Mouse (Mus musculus) G1E (cell line): ENCODE measurements around the gene Vmn1r90. TPM values are rescaled to one million over a fixed set of nuclear protein-coding genes. Genes with fewer than 3 reads are reported as not detected.
A peak's percentile ranks its signal among the peaks of the same experiment; 100 is the strongest.
"Not testable (repeated sequence)": the region's sequence is repeated elsewhere in the genome, so short reads cannot be mapped to it uniquely, and the experiment has no call there.

ENCODE experiments used
- ATAC-seq: 2 replicates; pipeline ENCODE4 v1.8.0; 2016; ENCODE audit warnings: mild to moderate bottlenecking; ENCODE audit not compliant: insufficient number of reproducible peaks, poor library complexity, low FRiP score, severe bottlenecking; ENCODE audit errors: extremely low read depth
- DNase-seq: peaks from one replicate; pipeline ENCODE4 v3.0.0; 2012; ENCODE audit warnings: low spot score
- H3K27me3 ChIP-seq: 2 replicates; pipeline ENCODE4 v1.6.1; 2012; ENCODE audit warnings: mild to moderate bottlenecking, low read length, inconsistent platforms; ENCODE audit not compliant: insufficient read depth
- H3K36me3 ChIP-seq: replicated peaks from 2 replicates; pipeline ENCODE3; 2012; ENCODE audit warnings: mild to moderate bottlenecking, inconsistent platforms
- H3K4me1 ChIP-seq: 2 replicates; pipeline ENCODE4 v1.6.1; 2012; ENCODE audit warnings: low read depth, low read length, inconsistent platforms, mixed read lengths; ENCODE audit not compliant: insufficient read depth
- H3K4me3 ChIP-seq: 2 replicates; pipeline ENCODE4 v1.5.1; 2012; ENCODE audit warnings: low read depth, mild to moderate bottlenecking, inconsistent platforms, low read length, moderate library complexity, mixed read lengths
- H3K9me3 ChIP-seq: replicated peaks from 2 replicates; pipeline ENCODE4 v1.6.1; 2012; ENCODE audit warnings: inconsistent platforms
- CTCF ChIP-seq: IDR thresholded peaks from 2 replicates; pipeline ENCODE4 v1.5.1; 2012; ENCODE audit warnings: low read depth, low read length, inconsistent platforms, mixed read lengths
- GATA1 ChIP-seq: IDR thresholded peaks from 2 replicates; pipeline ENCODE4 v1.6.1; 2012; ENCODE audit warnings: borderline replicate concordance, low read length, inconsistent platforms, mixed read lengths
- GATA2 ChIP-seq: IDR thresholded peaks from 2 replicates; pipeline ENCODE4 v1.6.1; 2012; ENCODE audit warnings: low read depth, low read length, inconsistent platforms, borderline replicate concordance
- POLR2AphosphoS5 ChIP-seq: IDR thresholded peaks from 2 replicates; pipeline ENCODE4 v1.6.1; 2012; ENCODE audit warnings: low read depth, low read length, inconsistent platforms; ENCODE audit not compliant: insufficient replicate concordance
- TAL1 ChIP-seq: conservative IDR thresholded peaks from 2 replicates; pipeline ENCODE4 v1.6.1; 2012; ENCODE audit warnings: low read depth, low read length, inconsistent platforms, mixed read lengths
- polyA plus RNA-seq: library from polyadenylated mRNA; stranded (reverse); fragments of >175 nt; gene quantifications from 2 replicates; pipeline ENCODE4 v1.2.3, GENCODE M21; 2012
- total RNA-seq, 2 experiments: library from RNA; stranded (forward) in 1 of 2; stranded (reverse) in 1 of 2; fragments of 200-1000 nt in 1 of 2; fragments of >200 nt in 1 of 2; fragmentation: Nextera tagmentation in 1 of 2; gene quantifications; 2 replicates each; pipeline ENCODE4 v1.2.3; 2014 to 2017

The Vmn1r90 gene
- total RNA-seq (2014; fragmentation: Nextera tagmentation) (not detected in 2 replicates), total RNA-seq (2017) (0.06 and 0.33 TPM in 2 replicates), polyA plus RNA-seq (not detected in 2 replicates)

GRCm38 (mm10) chr7:14563406-14563805 lies at the start of gene Vmn1r90:
Vmn1r90 (minus strand) TSS chr7:14563506.
- no peak for TF ChIP-seq GATA1
- ATAC-seq (no peak), DNase-seq (no peak)
- H3K9me3 ChIP-seq = peaks cover 3% of the 10 kb centered on the region; the same call in 1 of the 2 replicates
- no peaks in the 10 kb centered on the region for H3K4me1 ChIP-seq
- no peaks in the 10 kb centered on the region for H3K27me3 ChIP-seq
- H3K36me3 ChIP-seq = no peaks in the 10 kb centered on the region
- H3K4me3 ChIP-seq = no peak within 1 kb of the TSS

- DNase-seq, H3K9me3 ChIP-seq, H3K4me3 ChIP-seq, H3K27me3 ChIP-seq, H3K4me1 ChIP-seq, H3K36me3 ChIP-seq, ATAC-seq: not testable (repeated sequence)
- 0 out of 2 replicates have a peak, but pooled peaks have one; percentile 26 for TF ChIP-seq CTCF
Observed at GRCm38 (mm10) chr7:14593009-14593408, 29.7 kb upstream of the Vmn1r90 start.

GRCm38 (mm10) chr7:14552284-14552683 lies 11.0 kb downstream of the Vmn1r90 start:
- no peak for DNase-seq
- ATAC-seq = no peak
- H3K4me1 ChIP-seq = no peaks in the 10 kb centered on the region
- no peaks in the 10 kb centered on the region for H3K36me3 ChIP-seq
- no peaks in the 10 kb centered on the region for H3K27me3 ChIP-seq
- no peak overlapping the region for H3K4me3 ChIP-seq
- TF ChIP-seq POLR2AphosphoS5 = no peak
- TF ChIP-seq GATA2 = no peak
- TF ChIP-seq GATA1 = no peak
- TF ChIP-seq TAL1 = no peak
- TF ChIP-seq CTCF = no peak
- no peaks in the 10 kb centered on the region for H3K9me3 ChIP-seq

- Histone ChIP-seq H3K4me1 (no peaks in the 10 kb centered on the region), H3K4me3 (no peak overlapping the region), H3K36me3 (no peaks in the 10 kb centered on the region), H3K9me3 (no peaks in the 10 kb centered on the region), H3K27me3 (no peaks in the 10 kb centered on the region)
- DNase-seq (no peak), ATAC-seq (no peak)
- no peak for TF ChIP-seq GATA1
- no peak for TF ChIP-seq CTCF
- TF ChIP-seq POLR2AphosphoS5 = no peak
- TF ChIP-seq TAL1 = no peak
- TF ChIP-seq GATA2 = no peak
Observed at GRCm38 (mm10) chr7:14525280-14525679, 38.0 kb downstream of the Vmn1r90 start.

GRCm38 (mm10) chr7:14522636-14523035 lies 40.7 kb downstream of the Vmn1r90 start:
- DNase-seq (no peak), ATAC-seq (no peak)
- Histone ChIP-seq H3K9me3 (0 out of 2 replicates have a peak, but pooled peaks cover 5% of the 10 kb centered on the region), H3K36me3 (no peaks in the 10 kb centered on the region), H3K4me3 (no peak overlapping the region), H3K4me1 (no peaks in the 10 kb centered on the region), H3K27me3 (no peaks in the 10 kb centered on the region)
- no peak for TF ChIP-seq GATA2
- no peak for TF ChIP-seq CTCF
- no peak for TF ChIP-seq TAL1
- no peak for TF ChIP-seq POLR2AphosphoS5
- TF ChIP-seq GATA1 = no peak

GRCm38 (mm10) chr7:14518301-14518700 lies 45.0 kb downstream of the Vmn1r90 start:
- Histone ChIP-seq H3K36me3 (no peaks in the 10 kb centered on the region), H3K9me3 (0 out of 2 replicates have a peak, but pooled peaks cover 5% of the 10 kb centered on the region), H3K4me3 (no peak overlapping the region), H3K4me1 (no peaks in the 10 kb centered on the region), H3K27me3 (no peaks in the 10 kb centered on the region)
- TF ChIP-seq POLR2AphosphoS5 (no peak), CTCF (no peak), GATA2 (no peak), GATA1 (no peak), TAL1 (no peak)
- no peak for ATAC-seq
- no peak for DNase-seq

Other genes starting within 250 kb of the Vmn1r90 start
- gene Obox8, start 229.9 kb downstream of the Vmn1r90 start, total RNA-seq (2014; fragmentation: Nextera tagmentation) = not detected in 2 replicates
- not detected in 2 replicates for gene Obox8, start 229.9 kb downstream of the Vmn1r90 start, total RNA-seq (2017)
- not detected in 2 replicates for gene Obox8, start 229.9 kb downstream of the Vmn1r90 start, polyA plus RNA-seq
- gene Sult2a8, start 116.7 kb downstream of the Vmn1r90 start, total RNA-seq (2014; fragmentation: Nextera tagmentation) = not detected in 2 replicates
- 0.17 and 0.27 TPM in 2 replicates for gene Sult2a8, start 116.7 kb downstream of the Vmn1r90 start, total RNA-seq (2017)
- not detected in 2 replicates for gene Sult2a8, start 116.7 kb downstream of the Vmn1r90 start, polyA plus RNA-seq
- gene Sult2a7, start 69.3 kb downstream of the Vmn1r90 start, total RNA-seq (2014; fragmentation: Nextera tagmentation) = not detected in 2 replicates
- not detected in 2 replicates for gene Sult2a7, start 69.3 kb downstream of the Vmn1r90 start, total RNA-seq (2017)
- gene Sult2a7, start 69.3 kb downstream of the Vmn1r90 start, polyA plus RNA-seq = not detected in 2 replicates
- not detected in 2 replicates for gene Obox7, start 96.0 kb upstream of the Vmn1r90 start, total RNA-seq (2014; fragmentation: Nextera tagmentation)
- not detected in 2 replicates for gene Obox7, start 96.0 kb upstream of the Vmn1r90 start, total RNA-seq (2017)
- not detected in 2 replicates for gene Obox7, start 96.0 kb upstream of the Vmn1r90 start, polyA plus RNA-seq